Mouse (Mus musculus) cerebellum, adult 11-12 months (tissue): Measurements from ENCODE around the gene Rdh9.

Experiments
- DNase-seq: peaks from one replicate; pipeline ENCODE4 v3.0.0; 2022

Gene Rdh9

GRCm38 (mm10) chr10:127776011-127776410 lies at the start of gene Rdh9:
Gene Rdh9, plus strand, starts transcription at chr10:127776386.
- no peak for DNase-seq

GRCm38 (mm10) chr10:127728437-127728836 lies 47.7 kb upstream of the Rdh9 start:
- DNase-seq, result no peak

- DNase-seq, result no peak
Measured at GRCm38 (mm10) chr10:127730285-127730932, 45.8 kb upstream of the Rdh9 start.

GRCm38 (mm10) chr10:127730933-127731310 lies 45.3 kb upstream of the Rdh9 start:
- no peak for DNase-seq

GRCm38 (mm10) chr10:127731397-127731796 lies 44.8 kb upstream of the Rdh9 start:
- no peak for DNase-seq

GRCm38 (mm10) chr10:127734434-127734833 lies 41.8 kb upstream of the Rdh9 start:
- no peak for DNase-seq

- DNase-seq, result no peak
Measured at GRCm38 (mm10) chr10:127736266-127736665, 39.9 kb upstream of the Rdh9 start.

- no peak for DNase-seq
Measured at GRCm38 (mm10) chr10:127736916-127737315, 39.3 kb upstream of the Rdh9 start.

- no peak for DNase-seq
Measured at GRCm38 (mm10) chr10:127737552-127737951, 38.6 kb upstream of the Rdh9 start.

- DNase-seq, result peak; percentile 26
Measured at GRCm38 (mm10) chr10:127738151-127738882, 37.9 kb upstream of the Rdh9 start.

- peak; percentile 72 for DNase-seq
Measured at GRCm38 (mm10) chr10:127739083-127739660, 37.0 kb upstream of the Rdh9 start, which contains the start of gene Zbtb39. Gene Zbtb39, plus strand, starts transcription at chr10:127739538.

- peak; percentile 30 for DNase-seq
Measured at GRCm38 (mm10) chr10:127739661-127740161, 36.5 kb upstream of the Rdh9 start.

- DNase-seq, result no peak
Measured at GRCm38 (mm10) chr10:127744661-127745060, 31.5 kb upstream of the Rdh9 start.

GRCm38 (mm10) chr10:127745886-127746285 lies 30.3 kb upstream of the Rdh9 start:
- DNase-seq, result no peak

GRCm38 (mm10) chr10:127747254-127747653 lies 28.9 kb upstream of the Rdh9 start:
- DNase-seq, result no peak

- DNase-seq, result no peak
Measured at GRCm38 (mm10) chr10:127748847-127749612, 27.2 kb upstream of the Rdh9 start.

- DNase-seq, result no peak
Measured at GRCm38 (mm10) chr10:127750136-127750777, 25.9 kb upstream of the Rdh9 start.

GRCm38 (mm10) chr10:127751548-127751947 lies 24.6 kb upstream of the Rdh9 start, which contains the start of gene Gpr182:
Gene Gpr182, minus strand, starts transcription at chr10:127751732.
- DNase-seq, result no peak

- DNase-seq, result no peak
Measured at GRCm38 (mm10) chr10:127754566-127755166, 21.5 kb upstream of the Rdh9 start.

GRCm38 (mm10) chr10:127755246-127755645 lies 20.9 kb upstream of the Rdh9 start:
- no peak for DNase-seq

- no peak for DNase-seq
Measured at GRCm38 (mm10) chr10:127755770-127756468, 20.3 kb upstream of the Rdh9 start.
